Mouse (Mus musculus): Measurements from ENCODE around the gene Clic4.

DNA sequence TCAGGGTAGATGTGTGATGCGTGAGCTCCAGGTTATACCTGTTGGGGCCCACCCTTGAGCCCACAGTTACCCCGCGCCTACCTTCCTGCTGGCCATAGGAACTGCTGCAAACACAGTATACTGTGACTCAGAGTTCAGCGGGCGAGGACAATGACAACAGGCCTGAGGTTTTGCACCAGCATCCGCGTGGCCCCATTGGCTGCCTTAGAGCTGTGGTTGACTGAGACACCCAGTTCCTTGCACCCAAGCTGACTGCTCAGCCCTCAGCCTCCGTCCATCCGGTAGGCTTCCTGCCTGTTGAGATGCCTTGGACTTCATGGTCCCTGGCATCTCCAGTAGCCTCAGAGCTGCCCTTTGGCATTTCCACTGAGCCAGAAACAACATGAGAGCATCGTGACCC lies 103.5 kb downstream of the Clic4 start:
- no peak for TF ChIP-seq POLR2A (IDR thresholded peaks at IDR 0.05; ENCODE audit: insufficient read length, low read depth)
- TF ChIP-seq TCF12 (IDR thresholded peaks at IDR 0.05; ENCODE audit: insufficient read depth, poor library complexity, severe bottlenecking) = no peak
- TF ChIP-seq E2F4 (IDR thresholded peaks at IDR 0.05; ENCODE audit: insufficient read depth) = no peak
- no peak for TF ChIP-seq MYOD1 (IDR thresholded peaks at IDR 0.05; ENCODE audit: control insufficient read depth in 1 of 3, insufficient read length in 2 of 3, low read depth in 2 of 3)
- no peak for TF ChIP-seq REST (IDR thresholded peaks at IDR 0.05; ENCODE audit: insufficient read depth, insufficient read length)
- TF ChIP-seq POLR2AphosphoS2 (IDR thresholded peaks at IDR 0.05; ENCODE audit: insufficient read length, low read depth) = no peak

Measured in myocyte (in vitro differentiated cells).